Mouse (Mus musculus) G1E (cell line): ENCODE data around the gene Mcu. TPM values are rescaled to one million over a fixed set of nuclear protein-coding genes. Genes with fewer than 3 reads are reported as not detected.

Source experiments
- ATAC-seq: 2 replicates; pipeline ENCODE4 v1.8.0; 2016; ENCODE audit warnings: mild to moderate bottlenecking; ENCODE audit not compliant: insufficient number of reproducible peaks, poor library complexity, low FRiP score, severe bottlenecking; ENCODE audit errors: extremely low read depth
- DNase-seq: peaks from one replicate; pipeline ENCODE4 v3.0.0; 2012; ENCODE audit warnings: low spot score
- H3K27me3 ChIP-seq: 2 replicates; pipeline ENCODE4 v1.6.1; 2012; ENCODE audit warnings: mild to moderate bottlenecking, low read length, inconsistent platforms; ENCODE audit not compliant: insufficient read depth
- H3K36me3 ChIP-seq: replicated peaks from 2 replicates; pipeline ENCODE3; 2012; ENCODE audit warnings: mild to moderate bottlenecking, inconsistent platforms
- H3K4me1 ChIP-seq: 2 replicates; pipeline ENCODE4 v1.6.1; 2012; ENCODE audit warnings: low read depth, low read length, inconsistent platforms, mixed read lengths; ENCODE audit not compliant: insufficient read depth
- H3K4me3 ChIP-seq: 2 replicates; pipeline ENCODE4 v1.5.1; 2012; ENCODE audit warnings: low read depth, mild to moderate bottlenecking, inconsistent platforms, low read length, moderate library complexity, mixed read lengths
- H3K9me3 ChIP-seq: replicated peaks from 2 replicates; pipeline ENCODE4 v1.6.1; 2012; ENCODE audit warnings: inconsistent platforms
- CTCF ChIP-seq: IDR thresholded peaks from 2 replicates; pipeline ENCODE4 v1.5.1; 2012; ENCODE audit warnings: low read depth, low read length, inconsistent platforms, mixed read lengths
- GATA1 ChIP-seq: IDR thresholded peaks from 2 replicates; pipeline ENCODE4 v1.6.1; 2012; ENCODE audit warnings: borderline replicate concordance, low read length, inconsistent platforms, mixed read lengths
- GATA2 ChIP-seq: IDR thresholded peaks from 2 replicates; pipeline ENCODE4 v1.6.1; 2012; ENCODE audit warnings: low read depth, low read length, inconsistent platforms, borderline replicate concordance
- POLR2AphosphoS5 ChIP-seq: IDR thresholded peaks from 2 replicates; pipeline ENCODE4 v1.6.1; 2012; ENCODE audit warnings: low read depth, low read length, inconsistent platforms; ENCODE audit not compliant: insufficient replicate concordance
- TAL1 ChIP-seq: conservative IDR thresholded peaks from 2 replicates; pipeline ENCODE4 v1.6.1; 2012; ENCODE audit warnings: low read depth, low read length, inconsistent platforms, mixed read lengths
- polyA plus RNA-seq: library from polyadenylated mRNA; stranded (reverse); fragments of >175 nt; gene quantifications from 2 replicates; pipeline ENCODE4 v1.2.3, GENCODE M21; 2012
- total RNA-seq, 2 experiments: library from RNA; stranded (forward) in 1 of 2; stranded (reverse) in 1 of 2; fragments of 200-1000 nt in 1 of 2; fragments of >200 nt in 1 of 2; fragmentation: Nextera tagmentation in 1 of 2; gene quantifications; 2 replicates each; pipeline ENCODE4 v1.2.3; 2014 to 2017

The Mcu gene
- total and polyA plus RNA-seq, 3 experiments = 5.1 to 25.6 (median 22.5) TPM

- H3K27me3 ChIP-seq = no peaks in the 10 kb centered on the region
- TF ChIP-seq TAL1 (no peak), GATA2 (no peak), GATA1 (no peak), POLR2AphosphoS5 (no peak), CTCF (no peak)
- no peaks in the 10 kb centered on the region for H3K9me3 ChIP-seq
- DNase-seq (no peak), ATAC-seq (no peak)
- no peak overlapping the region for H3K4me3 ChIP-seq
- H3K4me1 ChIP-seq = no peaks in the 10 kb centered on the region
- H3K36me3 ChIP-seq = peaks cover 30% of the 10 kb centered on the region
Measured at GRCm38 (mm10) chr10:59465546-59465945, 150.9 kb downstream of the Mcu start.

- no peaks in the 10 kb centered on the region for H3K27me3 ChIP-seq
- DNase-seq (no peak), ATAC-seq (no peak)
- no peak for TF ChIP-seq GATA2
- no peak for TF ChIP-seq GATA1
- no peak for TF ChIP-seq CTCF
- no peak for TF ChIP-seq POLR2AphosphoS5
- TF ChIP-seq TAL1 = no peak
- no peaks in the 10 kb centered on the region for H3K9me3 ChIP-seq
- H3K4me3 ChIP-seq = no peak overlapping the region
- no peaks in the 10 kb centered on the region for H3K4me1 ChIP-seq
- H3K36me3 ChIP-seq = peaks cover 31% of the 10 kb centered on the region
Measured at GRCm38 (mm10) chr10:59462307-59462706, 154.2 kb downstream of the Mcu start.

GRCm38 (mm10) chr10:59459767-59460166, 156.7 kb downstream of the Mcu start:
- Histone ChIP-seq H3K4me3 (no peak overlapping the region), H3K9me3 (no peaks in the 10 kb centered on the region), H3K36me3 (peaks cover 29% of the 10 kb centered on the region), H3K4me1 (no peaks in the 10 kb centered on the region), H3K27me3 (no peaks in the 10 kb centered on the region)
- ATAC-seq (no peak), DNase-seq (no peak)
- TF ChIP-seq POLR2AphosphoS5 = no peak
- no peak for TF ChIP-seq GATA2
- no peak for TF ChIP-seq CTCF
- TF ChIP-seq TAL1 = no peak
- TF ChIP-seq GATA1 = no peak

GRCm38 (mm10) chr10:59454631-59455030, 161.9 kb downstream of the Mcu start:
- Histone ChIP-seq H3K36me3 (peaks cover 38% of the 10 kb centered on the region), H3K4me1 (no peaks in the 10 kb centered on the region), H3K4me3 (no peak overlapping the region), H3K9me3 (no peaks in the 10 kb centered on the region), H3K27me3 (no peaks in the 10 kb centered on the region)
- ATAC-seq (no peak), DNase-seq (no peak)
- TF ChIP-seq CTCF (no peak), TAL1 (no peak), GATA1 (no peak), GATA2 (no peak), POLR2AphosphoS5 (no peak)

- no peaks in the 10 kb centered on the region for H3K27me3 ChIP-seq
- DNase-seq (no peak), ATAC-seq (no peak)
- peaks cover 47% of the 10 kb centered on the region for H3K36me3 ChIP-seq
- H3K4me3 ChIP-seq = no peak overlapping the region
- no peaks in the 10 kb centered on the region for H3K9me3 ChIP-seq
- no peaks in the 10 kb centered on the region for H3K4me1 ChIP-seq
- no peak for TF ChIP-seq GATA2
- TF ChIP-seq TAL1 = no peak
- no peak for TF ChIP-seq CTCF
- TF ChIP-seq POLR2AphosphoS5 = no peak
- no peak for TF ChIP-seq GATA1
Measured at GRCm38 (mm10) chr10:59451839-59452238, 164.7 kb downstream of the Mcu start.

GRCm38 (mm10) chr10:59447546-59447945, 168.9 kb downstream of the Mcu start:
- TF ChIP-seq POLR2AphosphoS5 = no peak
- no peak for TF ChIP-seq CTCF
- no peak for TF ChIP-seq GATA1
- no peak for TF ChIP-seq GATA2
- TF ChIP-seq TAL1 = no peak
- H3K36me3 ChIP-seq = peaks cover 20% of the 10 kb centered on the region

GRCm38 (mm10) chr10:59446911-59447437, 169.5 kb downstream of the Mcu start:
- H3K4me3 ChIP-seq = no peak overlapping the region
- no peaks in the 10 kb centered on the region for H3K27me3 ChIP-seq
- ATAC-seq = no peak
- DNase-seq = no peak
- H3K4me1 ChIP-seq = no peaks in the 10 kb centered on the region
- no peaks in the 10 kb centered on the region for H3K9me3 ChIP-seq
- peaks cover 19% of the 10 kb centered on the region for H3K36me3 ChIP-seq
- TF ChIP-seq CTCF (no peak), GATA2 (no peak), POLR2AphosphoS5 (no peak), TAL1 (no peak), GATA1 (no peak)

More at GRCm38 (mm10) chr10:59447546-59447945, 168.9 kb downstream of the Mcu start:
- H3K27me3 ChIP-seq = no peaks in the 10 kb centered on the region
- DNase-seq = no peak
- no peaks in the 10 kb centered on the region for H3K9me3 ChIP-seq
- H3K4me1 ChIP-seq = no peaks in the 10 kb centered on the region
- H3K4me3 ChIP-seq = no peak overlapping the region
- ATAC-seq = no peak
